Mouse (Mus musculus): ENCODE results near the gene Slc25a41. TPM values are rescaled to one million over a fixed set of nuclear protein-coding genes. Genes with fewer than 3 reads are reported as not detected.
A peak's percentile ranks its signal among the peaks of the same experiment; 100 is the strongest.

The Slc25a41 gene
- polyA plus RNA-seq, 1 experiment: 0.38 TPM

DNA sequence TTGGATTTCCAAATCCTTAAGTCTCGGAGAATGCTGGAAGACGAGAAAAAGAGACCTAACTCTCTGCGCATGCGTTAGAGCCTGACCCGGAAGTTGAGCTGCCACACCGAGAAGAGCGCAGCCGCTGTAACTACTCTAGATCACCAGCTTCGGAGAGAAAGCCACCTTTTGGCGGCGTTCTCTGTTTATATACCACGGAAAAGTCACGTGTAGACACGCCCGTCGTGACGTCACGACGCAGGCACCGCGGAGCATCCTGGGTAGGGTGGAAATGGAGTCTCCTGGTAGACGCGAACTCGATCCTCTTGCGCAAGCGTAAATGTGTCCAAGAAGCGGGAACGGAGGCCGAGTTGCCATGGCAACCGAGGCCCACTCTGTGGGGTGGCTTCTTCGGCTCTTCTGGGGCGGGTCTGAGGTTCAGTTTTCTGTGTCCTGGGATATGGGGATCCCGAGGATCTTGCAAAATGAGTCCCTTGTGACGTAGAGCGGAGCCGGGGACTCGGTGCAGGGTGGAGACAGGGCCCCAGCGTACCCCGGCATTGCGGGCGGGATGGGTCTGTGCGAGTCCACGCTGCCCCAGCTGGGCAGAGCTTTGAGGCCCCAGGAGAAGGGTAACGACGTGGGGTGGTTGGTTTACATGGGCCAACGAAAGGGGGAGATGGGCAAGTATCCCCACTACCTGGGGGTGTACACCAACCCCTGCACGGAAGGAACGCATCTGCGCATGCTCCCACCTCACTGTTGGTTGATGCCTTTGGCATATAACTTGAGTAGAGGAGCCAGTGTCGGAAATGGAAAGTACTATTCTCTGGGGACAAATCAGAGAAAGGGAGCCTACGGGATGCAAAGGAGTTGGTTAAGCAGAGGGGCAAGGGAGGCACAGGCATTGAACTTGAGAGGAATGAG lies 30.0 kb downstream of the Slc25a41 start, which contains the start of the genes Gtf2f1 and Gm17949:
TSS of gene Gtf2f1 (minus strand) at position 53 of the 906 bp plus-strand sequence.
TSS of gene Gm17949 (plus strand) at position 234 of the 906 bp plus-strand sequence.
- Histone ChIP-seq H3K4me3 (ENCODE audit: control insufficient read depth, insufficient read depth, low read length) (peak within 1 kb of the TSS; percentile 89), H3K27me3 (ENCODE audit: control insufficient read depth, insufficient read depth, low read length) (no peaks in the 10 kb centered on the region), H3K4me1 (replicated peaks; ENCODE audit: control insufficient read depth, insufficient read depth, low read length) (peaks cover 8% of the 10 kb centered on the region), H3K27ac (ENCODE audit: control insufficient read depth, insufficient read depth, low read length) (peak within 1 kb of the TSS; percentile 69), H3K36me3 (ENCODE audit: control insufficient read depth, insufficient read depth, low read length) (peaks cover 14% of the 10 kb centered on the region)
- TF ChIP-seq POLR2A (IDR thresholded peaks at IDR 0.05; ENCODE audit: control insufficient read depth, extremely low read depth, insufficient read depth, low read length, poor library complexity): peak; percentile 98
- TF ChIP-seq CTCF (IDR thresholded peaks at IDR 0.05; ENCODE audit: borderline replicate concordance, control insufficient read depth, extremely low read depth, insufficient read depth, low read length, poor library complexity): 0 out of 2 replicates have a peak, but pooled peaks have one; percentile 43
- peak; percentile 87 for DNase-seq
- under 1% methylated on average over 51 of the region's 51 CpGs for WGBS

DNA sequence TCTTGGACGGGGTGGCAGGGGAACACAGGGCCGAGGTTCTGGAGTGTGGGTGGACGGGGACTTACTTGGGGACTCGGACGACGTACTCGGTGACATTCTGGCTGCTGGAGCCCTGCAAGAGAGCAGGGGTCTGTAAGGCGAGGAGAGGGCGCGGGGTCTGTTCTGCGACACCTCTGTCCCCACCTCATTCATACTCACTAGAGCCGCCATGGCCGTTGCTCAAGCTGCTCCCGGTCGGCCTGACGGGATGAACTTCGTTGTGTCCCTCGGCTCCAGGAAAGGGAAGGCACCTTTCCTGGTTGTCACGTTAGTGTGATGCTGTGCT lies 30.6 kb downstream of the Slc25a41 start:
- under 1% methylated on average over 19 of the region's 19 CpGs for WGBS
- H3K27ac ChIP-seq (ENCODE audit: control insufficient read depth, insufficient read depth, low read length): peak overlapping the region; percentile 69; the same call in 1 of the 2 replicates
- peaks cover 21% of the 10 kb centered on the region for H3K36me3 ChIP-seq (ENCODE audit: control insufficient read depth, insufficient read depth, low read length)
- no peaks in the 10 kb centered on the region for H3K27me3 ChIP-seq (ENCODE audit: control insufficient read depth, insufficient read depth, low read length)
- peaks cover 8% of the 10 kb centered on the region for H3K4me1 ChIP-seq (replicated peaks; ENCODE audit: control insufficient read depth, insufficient read depth, low read length)
- H3K4me3 ChIP-seq (ENCODE audit: control insufficient read depth, insufficient read depth, low read length): peak overlapping the region; percentile 89
- no peak for DNase-seq
- TF ChIP-seq POLR2A (IDR thresholded peaks at IDR 0.05; ENCODE audit: control insufficient read depth, extremely low read depth, insufficient read depth, low read length, poor library complexity) (no peak), CTCF (IDR thresholded peaks at IDR 0.05; ENCODE audit: borderline replicate concordance, control insufficient read depth, extremely low read depth, insufficient read depth, low read length, poor library complexity) (no peak)

DNA sequence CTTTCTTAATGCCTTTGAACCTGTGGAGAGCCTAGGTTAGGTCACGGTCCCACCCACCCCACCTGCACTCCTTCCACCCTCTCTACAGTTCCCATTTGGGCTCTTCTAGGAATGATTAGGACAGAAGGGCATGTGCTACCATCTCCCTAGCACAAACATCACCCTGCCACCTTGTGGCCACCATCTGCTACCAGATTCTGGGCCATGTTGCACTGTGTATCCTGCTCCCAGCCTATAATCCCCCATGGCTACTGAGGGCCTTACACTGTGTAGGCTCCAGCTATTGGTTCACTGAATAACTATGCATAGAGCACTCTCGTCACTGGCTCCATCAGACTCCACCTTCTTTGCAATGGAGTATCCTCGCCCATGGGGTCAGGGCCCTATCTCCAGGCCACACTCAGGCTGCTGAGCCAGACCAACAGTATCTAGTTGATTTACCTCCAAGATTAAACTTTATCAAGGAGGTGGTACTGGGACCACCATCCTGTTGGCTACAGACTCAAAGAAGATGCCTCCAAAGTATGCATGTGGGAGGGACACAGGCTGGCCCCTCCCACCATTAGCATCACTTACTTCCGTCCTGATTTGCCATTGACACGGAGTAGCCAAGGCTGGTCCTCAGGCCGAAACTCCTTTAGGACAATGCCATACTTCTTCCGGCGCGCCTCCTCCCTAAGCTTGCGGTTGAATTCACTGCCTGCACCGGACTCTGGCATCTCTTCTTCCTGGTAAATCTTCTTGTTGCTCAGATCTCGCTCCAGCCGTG lies 34.1 kb downstream of the Slc25a41 start:
- Histone ChIP-seq H3K27ac (ENCODE audit: control insufficient read depth, insufficient read depth, low read length) (no peak overlapping the region), H3K4me1 (replicated peaks; ENCODE audit: control insufficient read depth, insufficient read depth, low read length) (peaks cover 8% of the 10 kb centered on the region), H3K27me3 (ENCODE audit: control insufficient read depth, insufficient read depth, low read length) (no peaks in the 10 kb centered on the region), H3K36me3 (ENCODE audit: control insufficient read depth, insufficient read depth, low read length) (peaks cover 46% of the 10 kb centered on the region), H3K4me3 (ENCODE audit: control insufficient read depth, insufficient read depth, low read length) (no peak overlapping the region)
- 97% methylated on average over 13 of the region's 13 CpGs for WGBS
- no peak for TF ChIP-seq CTCF (IDR thresholded peaks at IDR 0.05; ENCODE audit: borderline replicate concordance, control insufficient read depth, extremely low read depth, insufficient read depth, low read length, poor library complexity)
- TF ChIP-seq POLR2A (IDR thresholded peaks at IDR 0.05; ENCODE audit: control insufficient read depth, extremely low read depth, insufficient read depth, low read length, poor library complexity): no peak
- DNase-seq: no peak

DNA sequence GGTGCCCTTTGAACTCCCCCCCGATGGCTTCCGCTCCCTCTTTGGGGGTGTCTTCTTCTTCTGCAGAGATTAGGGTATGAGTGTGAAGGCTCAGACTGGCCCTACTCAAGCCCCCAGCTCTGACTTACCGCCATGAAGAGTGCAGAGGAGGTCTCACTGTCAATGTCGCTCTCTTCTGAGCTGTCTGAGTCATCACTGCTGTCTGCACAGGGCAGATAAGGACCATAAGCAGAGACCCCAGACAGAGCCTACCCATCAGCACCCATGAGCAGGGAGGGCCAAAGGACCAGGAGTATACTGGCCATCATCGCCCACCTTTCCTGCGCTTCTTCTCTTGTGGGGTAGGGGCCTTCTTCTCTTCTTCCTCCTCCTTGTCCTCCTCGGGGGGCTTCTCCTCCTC lies 37.5 kb downstream of the Slc25a41 start:
- Histone ChIP-seq H3K4me3 (ENCODE audit: control insufficient read depth, insufficient read depth, low read length) (no peak overlapping the region), H3K27ac (ENCODE audit: control insufficient read depth, insufficient read depth, low read length) (no peak overlapping the region), H3K4me1 (replicated peaks; ENCODE audit: control insufficient read depth, insufficient read depth, low read length) (no peaks in the 10 kb centered on the region), H3K36me3 (ENCODE audit: control insufficient read depth, insufficient read depth, low read length) (peaks cover 46% of the 10 kb centered on the region), H3K27me3 (ENCODE audit: control insufficient read depth, insufficient read depth, low read length) (no peaks in the 10 kb centered on the region)
- 95% methylated on average over 7 of the region's 7 CpGs for WGBS
- DNase-seq: no peak
- no peak for TF ChIP-seq POLR2A (IDR thresholded peaks at IDR 0.05; ENCODE audit: control insufficient read depth, extremely low read depth, insufficient read depth, low read length, poor library complexity)
- no peak for TF ChIP-seq CTCF (IDR thresholded peaks at IDR 0.05; ENCODE audit: borderline replicate concordance, control insufficient read depth, extremely low read depth, insufficient read depth, low read length, poor library complexity)

DNA sequence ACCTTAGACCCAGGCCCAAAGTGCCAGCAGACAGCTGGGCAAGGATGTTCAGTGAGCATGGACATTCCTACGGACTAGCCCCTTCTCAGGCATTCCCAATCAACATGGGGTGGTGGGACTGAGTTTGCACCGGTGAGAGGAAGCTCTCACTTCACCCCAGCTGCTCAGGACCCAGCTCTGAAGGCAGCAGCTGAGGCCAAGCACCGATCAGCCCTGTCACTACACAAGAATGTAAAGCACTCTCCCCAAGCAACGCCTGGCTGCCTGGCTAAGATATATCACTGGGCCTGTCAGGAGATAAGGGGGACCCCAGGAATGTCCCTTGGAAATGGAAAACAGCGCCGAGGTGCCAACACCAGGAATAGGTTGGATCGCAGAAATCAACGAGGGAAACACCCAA lies 40.2 kb downstream of the Slc25a41 start:
- no peaks in the 10 kb centered on the region for H3K27me3 ChIP-seq (ENCODE audit: control insufficient read depth, insufficient read depth, low read length)

DNA sequence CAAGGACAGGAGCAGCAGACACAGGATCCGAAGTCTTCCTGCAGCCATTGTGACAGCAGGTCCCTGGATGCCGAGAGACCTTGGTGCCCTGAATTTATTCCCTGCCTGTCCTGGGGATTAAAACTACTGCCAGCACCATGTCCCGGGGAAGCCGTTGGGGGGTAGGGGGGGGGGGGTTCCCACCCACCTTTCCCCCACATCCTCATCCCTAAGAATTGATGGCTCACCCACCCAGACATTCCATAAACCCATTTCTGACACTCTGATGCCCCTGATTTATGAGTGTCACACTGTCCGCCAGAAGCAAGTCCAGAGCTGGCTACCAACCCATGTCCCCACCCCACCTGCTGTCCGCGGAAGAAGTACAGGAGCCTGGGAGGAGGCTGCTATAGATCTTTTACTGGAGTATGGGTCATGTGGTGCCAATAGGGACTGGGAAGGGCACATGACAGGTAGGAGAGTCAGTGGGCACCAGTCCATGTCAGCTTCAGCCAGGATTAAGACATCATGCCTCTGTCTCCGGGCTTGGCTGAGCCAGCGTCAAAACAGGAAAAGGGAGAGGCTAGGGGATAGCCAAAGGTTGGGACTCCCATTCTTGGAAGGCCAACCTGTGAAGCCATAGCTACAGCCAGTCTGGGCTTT lies 41.4 kb downstream of the Slc25a41 start, which contains the start of gene Pspn:
TSS of gene Pspn (minus strand) at position 51 of the 642 bp plus-strand sequence.
- peaks cover 25% of the 10 kb centered on the region for H3K36me3 ChIP-seq (ENCODE audit: control insufficient read depth, insufficient read depth, low read length)
- no peak for DNase-seq
- TF ChIP-seq CTCF (IDR thresholded peaks at IDR 0.05; ENCODE audit: borderline replicate concordance, control insufficient read depth, extremely low read depth, insufficient read depth, low read length, poor library complexity): no peak
- no peak for TF ChIP-seq POLR2A (IDR thresholded peaks at IDR 0.05; ENCODE audit: control insufficient read depth, extremely low read depth, insufficient read depth, low read length, poor library complexity)
- H3K27me3 ChIP-seq (ENCODE audit: control insufficient read depth, insufficient read depth, low read length): no peaks in the 10 kb centered on the region
- peaks cover 5% of the 10 kb centered on the region for H3K4me1 ChIP-seq (replicated peaks; ENCODE audit: control insufficient read depth, insufficient read depth, low read length)
- no peak within 1 kb of the TSS for H3K4me3 ChIP-seq (ENCODE audit: control insufficient read depth, insufficient read depth, low read length)
- no peak within 1 kb of the TSS for H3K27ac ChIP-seq (ENCODE audit: control insufficient read depth, insufficient read depth, low read length)
- WGBS: 93% methylated on average over 9 of the region's 9 CpGs

More for the DNA sequence above, 40.2 kb downstream of the Slc25a41 start:
- TF ChIP-seq CTCF (IDR thresholded peaks at IDR 0.05; ENCODE audit: borderline replicate concordance, control insufficient read depth, extremely low read depth, insufficient read depth, low read length, poor library complexity) (no peak), POLR2A (IDR thresholded peaks at IDR 0.05; ENCODE audit: control insufficient read depth, extremely low read depth, insufficient read depth, low read length, poor library complexity) (no peak)
- WGBS: 87% methylated on average over 8 of the region's 8 CpGs
- peaks cover 5% of the 10 kb centered on the region for H3K4me1 ChIP-seq (replicated peaks; ENCODE audit: control insufficient read depth, insufficient read depth, low read length)
- no peak overlapping the region for H3K4me3 ChIP-seq (ENCODE audit: control insufficient read depth, insufficient read depth, low read length)
- no peak overlapping the region for H3K27ac ChIP-seq (ENCODE audit: control insufficient read depth, insufficient read depth, low read length)
- H3K36me3 ChIP-seq (ENCODE audit: control insufficient read depth, insufficient read depth, low read length): peaks cover 30% of the 10 kb centered on the region
- DNase-seq: no peak

Measured in thymus, adult 2 months (tissue).